Mouse (Mus musculus) limb, embryonic 12.5 days (tissue): Measurements from ENCODE around the gene Dmrtc2. TPM values are rescaled to one million over a fixed set of nuclear protein-coding genes. Genes with fewer than 3 reads are reported as not detected.
"Not testable (repeated sequence)": the region's sequence is repeated elsewhere in the genome, so short reads cannot be mapped to it uniquely, and the experiment has no call there.

Experiments used
- ATAC-seq: fragments of 200-750 bp; cut with Nextera tagmentation; 2 replicates; pipeline ENCODE4 v1.8.0; 2017; ENCODE audit warnings: low read depth, moderate TSS enrichment; ENCODE audit not compliant: insufficient number of reproducible peaks, insufficient read depth, low FRiP score, low TSS enrichment
- H3K27ac ChIP-seq: fragments of 300-500 bp; sonication (generic); 2 replicates; pipeline ENCODE4 v1.5.1; 2016; ENCODE audit warnings: mild to moderate bottlenecking, moderate library complexity
- H3K27me3 ChIP-seq: fragments of 300-500 bp; sonication (generic); 2 replicates; pipeline ENCODE4 v1.6.1; 2016; ENCODE audit warnings: mild to moderate bottlenecking, moderate library complexity
- H3K36me3 ChIP-seq: fragments of 300-500 bp; sonication (generic); 2 replicates; pipeline ENCODE4 v1.6.1; 2016; ENCODE audit warnings: mild to moderate bottlenecking, moderate library complexity
- H3K4me1 ChIP-seq: fragments of 300-500 bp; sonication (generic); replicated peaks from 2 replicates; pipeline ENCODE4 v1.6.1; 2016
- H3K4me2 ChIP-seq: fragments of 300-500 bp; sonication (generic); 2 replicates; pipeline ENCODE4 v1.6.1; 2016; ENCODE audit warnings: mild to moderate bottlenecking, moderate library complexity
- H3K4me3 ChIP-seq: fragments of 300-500 bp; sonication (generic); replicated peaks from 2 replicates; pipeline ENCODE4 v1.5.1; 2016; ENCODE audit warnings: mild to moderate bottlenecking
- H3K9ac ChIP-seq: fragments of 300-500 bp; sonication (generic); replicated peaks from 2 replicates; pipeline ENCODE4 v1.6.1; 2016; ENCODE audit warnings: mild to moderate bottlenecking, moderate library complexity
- H3K9me3 ChIP-seq: fragments of 300-500 bp; sonication (generic); 2 replicates; pipeline ENCODE4 v1.6.1; 2016; ENCODE audit warnings: mild to moderate bottlenecking, moderate library complexity
- WGBS: fragments of 180-500 bp; shearing (Covaris S2); methylation state at CpG from one replicate; pipeline ENCODE4 v1.1.7; 2016; 5-methylcytosine and 5-hydroxymethylcytosine counted together
- polyA plus RNA-seq: library from polyadenylated mRNA; unstranded; fragments of >200 nt; fragmentation: Nextera tagmentation; extraction: Ambion mirVana; gene quantifications from 2 replicates; pipeline ENCODE4 v1.2.1, GENCODE M21; 2016

The Dmrtc2 gene
- not detected in 2 replicates for polyA plus RNA-seq

GRCm38 (mm10) chr7:24869532-24870165, at the start of gene Dmrtc2, which contains the start of gene Lypd4:
Gene Dmrtc2 (plus strand): TSS chr7:24870057.
Gene Lypd4 (minus strand): TSS chr7:24869941.
- H3K4me2 ChIP-seq: no peak within 1 kb of the TSS
- peaks cover 24% of the 10 kb centered on the region for H3K27me3 ChIP-seq
- no peaks in the 10 kb centered on the region for H3K36me3 ChIP-seq
- H3K4me3 ChIP-seq: no peak within 1 kb of the TSS
- no peaks in the 10 kb centered on the region for H3K4me1 ChIP-seq
- ATAC-seq: no peak
- H3K9ac ChIP-seq: no peak within 1 kb of the TSS
- peaks cover 7% of the 10 kb centered on the region; the same call in 1 of the 2 replicates for H3K9me3 ChIP-seq
- no peak within 1 kb of the TSS for H3K27ac ChIP-seq
- WGBS: 47% methylated on average over 41 of the region's 41 CpGs

- no peaks in the 10 kb centered on the region for H3K36me3 ChIP-seq
- no peak overlapping the region for H3K4me3 ChIP-seq
- H3K4me1 ChIP-seq: no peaks in the 10 kb centered on the region
- no peaks in the 10 kb centered on the region for H3K9me3 ChIP-seq
- no peak overlapping the region for H3K27ac ChIP-seq
- no peak for ATAC-seq
- H3K27me3 ChIP-seq: no peaks in the 10 kb centered on the region
- H3K9ac ChIP-seq: no peak overlapping the region
- no peak overlapping the region for H3K4me2 ChIP-seq
- WGBS: 75% methylated on average over 7 of the region's 7 CpGs
Measured at GRCm38 (mm10) chr7:24824452-24824851, 45.4 kb upstream of the Dmrtc2 start.

- 86% methylated on average over 4 of the region's 4 CpGs for WGBS
Measured at GRCm38 (mm10) chr7:24827181-24827580, 42.7 kb upstream of the Dmrtc2 start.

GRCm38 (mm10) chr7:24838732-24839409, 31.0 kb upstream of the Dmrtc2 start:
- 60% methylated on average over 13 of the region's 13 CpGs for WGBS

More at GRCm38 (mm10) chr7:24827181-24827580, 42.7 kb upstream of the Dmrtc2 start:
- Histone ChIP-seq H3K9ac (no peak overlapping the region), H3K4me1 (no peaks in the 10 kb centered on the region), H3K36me3 (no peaks in the 10 kb centered on the region), H3K4me2 (no peak overlapping the region), H3K27me3 (no peaks in the 10 kb centered on the region), H3K4me3 (no peak overlapping the region), H3K27ac (no peak overlapping the region), H3K9me3 (no peaks in the 10 kb centered on the region)
- ATAC-seq: no peak

GRCm38 (mm10) chr7:24839410-24839808, 30.4 kb upstream of the Dmrtc2 start:
- Histone ChIP-seq H3K4me2 (no peak overlapping the region), H3K9ac (no peak overlapping the region), H3K27ac (no peak overlapping the region), H3K4me3 (no peak overlapping the region), H3K36me3 (no peaks in the 10 kb centered on the region), H3K27me3 (no peaks in the 10 kb centered on the region), H3K4me1 (0 out of 2 replicates have a peak, but pooled peaks cover 5% of the 10 kb centered on the region), H3K9me3 (no peaks in the 10 kb centered on the region)
- WGBS: 86% methylated on average over 8 of the region's 8 CpGs
- ATAC-seq: no peak

More at GRCm38 (mm10) chr7:24838732-24839409, 31.0 kb upstream of the Dmrtc2 start:
- H3K4me1 ChIP-seq, H3K4me2 ChIP-seq, H3K4me3 ChIP-seq, H3K27ac ChIP-seq, H3K27me3 ChIP-seq, ATAC-seq, H3K9me3 ChIP-seq, H3K9ac ChIP-seq, H3K36me3 ChIP-seq: not testable (repeated sequence)

- WGBS: 56% methylated on average over 3 of the region's 3 CpGs
- H3K9me3 ChIP-seq: no peaks in the 10 kb centered on the region
- no peak overlapping the region for H3K4me2 ChIP-seq
- no peak overlapping the region for H3K27ac ChIP-seq
- H3K4me1 ChIP-seq: 0 out of 2 replicates have a peak, but pooled peaks cover 5% of the 10 kb centered on the region
- H3K9ac ChIP-seq: no peak overlapping the region
- no peak for ATAC-seq
- H3K36me3 ChIP-seq: no peaks in the 10 kb centered on the region
- no peak overlapping the region for H3K4me3 ChIP-seq
- H3K27me3 ChIP-seq: no peaks in the 10 kb centered on the region
Measured at GRCm38 (mm10) chr7:24840331-24840730, 29.5 kb upstream of the Dmrtc2 start.

GRCm38 (mm10) chr7:24841009-24841408, 28.8 kb upstream of the Dmrtc2 start:
- ATAC-seq: no peak

GRCm38 (mm10) chr7:24844144-24844543, 25.7 kb upstream of the Dmrtc2 start:
- Histone ChIP-seq H3K4me3 (no peak overlapping the region), H3K27ac (no peak overlapping the region), H3K4me1 (0 out of 2 replicates have a peak, but pooled peaks cover 12% of the 10 kb centered on the region), H3K36me3 (no peaks in the 10 kb centered on the region), H3K9ac (no peak overlapping the region), H3K4me2 (no peak overlapping the region), H3K27me3 (no peaks in the 10 kb centered on the region), H3K9me3 (no peaks in the 10 kb centered on the region)
- no peak for ATAC-seq
- 42% methylated on average over 5 of the region's 5 CpGs for WGBS

More at GRCm38 (mm10) chr7:24841009-24841408, 28.8 kb upstream of the Dmrtc2 start:
- H3K9me3 ChIP-seq: no peaks in the 10 kb centered on the region
- H3K4me1 ChIP-seq: 0 out of 2 replicates have a peak, but pooled peaks cover 5% of the 10 kb centered on the region
- no peak overlapping the region for H3K9ac ChIP-seq
- no peak overlapping the region for H3K27ac ChIP-seq
- H3K27me3 ChIP-seq: no peaks in the 10 kb centered on the region
- no peak overlapping the region for H3K4me3 ChIP-seq
- no peak overlapping the region for H3K4me2 ChIP-seq
- WGBS: 54% methylated on average over 4 of the region's 4 CpGs
- no peaks in the 10 kb centered on the region for H3K36me3 ChIP-seq

GRCm38 (mm10) chr7:24845181-24845580, 24.7 kb upstream of the Dmrtc2 start:
- Histone ChIP-seq H3K4me1 (0 out of 2 replicates have a peak, but pooled peaks cover 12% of the 10 kb centered on the region), H3K4me2 (no peak overlapping the region), H3K4me3 (no peak overlapping the region), H3K9ac (no peak overlapping the region), H3K27ac (no peak overlapping the region), H3K27me3 (no peaks in the 10 kb centered on the region), H3K36me3 (no peaks in the 10 kb centered on the region), H3K9me3 (no peaks in the 10 kb centered on the region)
- no peak for ATAC-seq
- 86% methylated on average over 9 of the region's 9 CpGs for WGBS

- ATAC-seq: no peak
- H3K27me3 ChIP-seq: no peaks in the 10 kb centered on the region
- no peak overlapping the region for H3K4me3 ChIP-seq
- no peak overlapping the region for H3K9ac ChIP-seq
- no peaks in the 10 kb centered on the region for H3K9me3 ChIP-seq
- 0 out of 2 replicates have a peak, but pooled peaks cover 8% of the 10 kb centered on the region for H3K4me1 ChIP-seq
- WGBS: 4% methylated on average over 6 of the region's 6 CpGs
- H3K36me3 ChIP-seq: no peaks in the 10 kb centered on the region
- no peak overlapping the region for H3K27ac ChIP-seq
- no peak overlapping the region for H3K4me2 ChIP-seq
Measured at GRCm38 (mm10) chr7:24845713-24846112, 24.1 kb upstream of the Dmrtc2 start.

GRCm38 (mm10) chr7:24846576-24846975, 23.3 kb upstream of the Dmrtc2 start:
- not testable (repeated sequence) for ATAC-seq, H3K4me1 ChIP-seq, H3K4me3 ChIP-seq, H3K36me3 ChIP-seq, H3K9ac ChIP-seq, H3K4me2 ChIP-seq, H3K27me3 ChIP-seq, H3K27ac ChIP-seq, H3K9me3 ChIP-seq
- 15% methylated on average over 2 of the region's 2 CpGs for WGBS
